Mouse (Mus musculus): ENCODE results near the gene Golga4. TPM values are rescaled to one million over a fixed set of nuclear protein-coding genes. Genes with fewer than 3 reads are reported as not detected.

The Golga4 gene
- total and polyA plus RNA-seq, 2 experiments from 2014 or later = 27.2 to 36.8 TPM

DNA sequence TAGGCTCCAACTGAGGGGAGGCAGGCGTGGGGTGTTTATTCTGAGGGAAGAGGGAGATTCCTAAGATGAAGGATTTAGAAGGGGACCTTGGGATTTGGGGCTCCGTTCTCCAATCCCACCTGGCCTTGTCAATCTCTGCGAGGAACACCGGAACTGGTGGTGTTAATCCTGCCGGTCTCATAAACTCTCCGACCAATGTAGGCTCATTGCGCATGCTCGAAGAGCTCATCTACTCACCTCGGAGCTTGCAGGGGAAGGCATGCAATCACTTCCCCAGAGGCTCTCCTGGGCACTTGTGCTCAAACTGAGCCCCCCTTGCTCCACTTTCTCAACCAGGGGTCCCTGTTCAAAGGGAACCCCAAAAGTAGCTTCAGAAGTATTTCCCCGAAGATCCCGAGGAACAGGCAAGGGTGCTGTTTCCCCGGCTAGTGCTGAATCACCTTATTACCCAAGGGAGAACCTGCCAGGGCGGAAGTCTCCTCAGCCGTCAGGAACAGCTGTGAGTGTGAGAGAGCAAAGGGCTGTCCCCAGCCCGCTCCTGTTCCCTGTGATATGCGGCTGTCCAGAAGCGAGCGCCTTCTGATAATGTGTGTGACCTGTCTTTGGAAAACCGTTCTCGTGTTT, 106.0 kb downstream of the Golga4 start:
- Histone ChIP-seq H3K4me2 (ENCODE audit: low read depth, low read length) (no peak overlapping the region), H3K4me3 (ENCODE audit: low read length) (no peak overlapping the region), H3K9me3 (ENCODE audit: low read length) (no peaks in the 10 kb centered on the region), H3K4me1 (ENCODE audit: insufficient read depth, low read length) (0 out of 2 replicates have a peak, but pooled peaks cover 5% of the 10 kb centered on the region), H3K36me3 (ENCODE audit: insufficient read depth, low read length) (no peaks in the 10 kb centered on the region), H3K27me3 (ENCODE audit: insufficient read depth, low read length) (peaks cover 3% of the 10 kb centered on the region; the same call in 1 of the 2 replicates), H3K9ac (replicated peaks; ENCODE audit: low read length) (no peak overlapping the region), H3K27ac (no peak overlapping the region)
- peak; percentile 36 for DNase-seq (ENCODE audit: low spot score)
- ATAC-seq = no peak
- 64% methylated on average over 20 of the region's 20 CpGs for WGBS
- TF ChIP-seq CTCF (IDR thresholded peaks at IDR 0.05; ENCODE audit: low read depth) = no peak

DNA sequence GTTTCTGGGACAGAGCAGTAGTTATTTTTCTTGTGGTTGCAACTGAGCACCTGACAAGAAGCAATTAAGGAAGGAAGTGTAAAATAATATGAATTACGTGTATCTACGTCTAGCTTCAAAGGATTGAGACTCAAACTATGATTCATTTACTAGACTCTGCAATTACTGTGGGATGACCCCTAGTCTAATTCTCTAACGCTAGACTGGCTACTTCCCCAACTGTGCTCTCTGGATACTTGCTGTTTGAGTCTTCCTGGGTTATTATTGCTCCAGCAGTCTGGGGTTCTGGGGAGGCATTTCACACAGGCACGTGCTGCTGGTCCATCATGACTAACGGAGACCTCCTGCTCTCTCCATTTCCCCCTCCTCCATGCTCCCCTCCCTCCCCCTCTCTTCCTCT, 111.2 kb downstream of the Golga4 start:
- DNase-seq (ENCODE audit: low spot score) (no peak), ATAC-seq (no peak)
- 72% methylated on average over 5 of the region's 5 CpGs for WGBS
- H3K27me3 ChIP-seq (ENCODE audit: insufficient read depth, low read length) = no peaks in the 10 kb centered on the region
- no peaks in the 10 kb centered on the region for H3K9me3 ChIP-seq (ENCODE audit: low read length)
- H3K4me3 ChIP-seq (ENCODE audit: low read length) = no peak overlapping the region
- H3K36me3 ChIP-seq (ENCODE audit: insufficient read depth, low read length) = no peaks in the 10 kb centered on the region
- no peak overlapping the region for H3K9ac ChIP-seq (replicated peaks; ENCODE audit: low read length)
- H3K4me1 ChIP-seq (ENCODE audit: insufficient read depth, low read length) = no peaks in the 10 kb centered on the region
- H3K4me2 ChIP-seq (ENCODE audit: low read depth, low read length) = no peak overlapping the region
- no peak overlapping the region for H3K27ac ChIP-seq
- TF ChIP-seq CTCF (IDR thresholded peaks at IDR 0.05; ENCODE audit: low read depth) = no peak

GRCm38 (mm10) chr9:118618732-118619250, 112.7 kb downstream of the Golga4 start:
- Histone ChIP-seq H3K36me3 (ENCODE audit: insufficient read depth, low read length) (no peaks in the 10 kb centered on the region), H3K4me2 (ENCODE audit: low read depth, low read length) (no peak overlapping the region), H3K9me3 (ENCODE audit: low read length) (no peaks in the 10 kb centered on the region), H3K9ac (replicated peaks; ENCODE audit: low read length) (no peak overlapping the region), H3K4me1 (ENCODE audit: insufficient read depth, low read length) (no peaks in the 10 kb centered on the region), H3K4me3 (ENCODE audit: low read length) (no peak overlapping the region), H3K27me3 (ENCODE audit: insufficient read depth, low read length) (no peaks in the 10 kb centered on the region), H3K27ac (no peak overlapping the region)
- ATAC-seq (no peak), DNase-seq (ENCODE audit: low spot score) (no peak)
- no peak for TF ChIP-seq CTCF (IDR thresholded peaks at IDR 0.05; ENCODE audit: low read depth)
- WGBS = 84% methylated on average over 3 of the region's 3 CpGs

DNA sequence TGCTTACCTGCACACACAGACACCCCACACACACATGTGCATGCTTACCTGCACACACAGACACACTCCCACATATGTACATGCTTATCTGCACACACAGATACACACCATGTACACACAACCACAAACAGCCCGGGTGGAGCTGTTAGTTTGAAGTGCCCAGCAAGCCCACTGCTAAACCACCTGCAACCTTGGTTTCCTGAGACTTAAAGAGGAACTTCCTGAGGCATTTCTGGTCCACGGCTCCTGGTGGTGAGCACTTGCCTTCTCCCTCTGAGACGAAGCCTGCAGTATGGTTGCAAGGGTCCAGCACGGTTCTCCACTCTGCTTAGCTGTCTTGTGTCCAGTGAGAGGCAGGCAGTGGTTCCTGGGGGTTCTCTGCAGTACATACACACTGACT, 114.7 kb downstream of the Golga4 start:
- H3K27ac ChIP-seq = no peak overlapping the region
- no peaks in the 10 kb centered on the region for H3K9me3 ChIP-seq (ENCODE audit: low read length)
- DNase-seq (ENCODE audit: low spot score) (no peak), ATAC-seq (no peak)
- no peak for TF ChIP-seq CTCF (IDR thresholded peaks at IDR 0.05; ENCODE audit: low read depth)
- H3K4me3 ChIP-seq (ENCODE audit: low read length) = no peak overlapping the region
- no peaks in the 10 kb centered on the region for H3K27me3 ChIP-seq (ENCODE audit: insufficient read depth, low read length)
- H3K36me3 ChIP-seq (ENCODE audit: insufficient read depth, low read length) = no peaks in the 10 kb centered on the region
- no peak overlapping the region for H3K4me2 ChIP-seq (ENCODE audit: low read depth, low read length)
- H3K9ac ChIP-seq (replicated peaks; ENCODE audit: low read length) = no peak overlapping the region
- WGBS = 63% methylated on average over 4 of the region's 4 CpGs
- no peaks in the 10 kb centered on the region for H3K4me1 ChIP-seq (ENCODE audit: insufficient read depth, low read length)

GRCm38 (mm10) chr9:118621691-118622090, 115.6 kb downstream of the Golga4 start:
- WGBS = 83% methylated on average over 6 of the region's 6 CpGs
- TF ChIP-seq CTCF (IDR thresholded peaks at IDR 0.05; ENCODE audit: low read depth) = no peak
- Histone ChIP-seq H3K9ac (replicated peaks; ENCODE audit: low read length) (no peak overlapping the region), H3K9me3 (ENCODE audit: low read length) (no peaks in the 10 kb centered on the region), H3K27me3 (ENCODE audit: insufficient read depth, low read length) (no peaks in the 10 kb centered on the region), H3K4me1 (ENCODE audit: insufficient read depth, low read length) (no peaks in the 10 kb centered on the region), H3K4me3 (ENCODE audit: low read length) (no peak overlapping the region), H3K36me3 (ENCODE audit: insufficient read depth, low read length) (no peaks in the 10 kb centered on the region), H3K4me2 (ENCODE audit: low read depth, low read length) (no peak overlapping the region), H3K27ac (no peak overlapping the region)
- ATAC-seq (no peak), DNase-seq (ENCODE audit: low spot score) (no peak)

GRCm38 (mm10) chr9:118622376-118623166, 116.5 kb downstream of the Golga4 start:
- DNase-seq (ENCODE audit: low spot score) = peak; percentile 38
- no peak overlapping the region for H3K4me3 ChIP-seq (ENCODE audit: low read length)
- H3K9ac ChIP-seq (replicated peaks; ENCODE audit: low read length) = no peak overlapping the region
- no peaks in the 10 kb centered on the region for H3K36me3 ChIP-seq (ENCODE audit: insufficient read depth, low read length)
- H3K9me3 ChIP-seq (ENCODE audit: low read length) = no peaks in the 10 kb centered on the region
- WGBS = 63% methylated on average over 18 of the region's 18 CpGs
- H3K4me1 ChIP-seq (ENCODE audit: insufficient read depth, low read length) = no peaks in the 10 kb centered on the region
- H3K4me2 ChIP-seq (ENCODE audit: low read depth, low read length) = no peak overlapping the region
- no peak for ATAC-seq
- H3K27ac ChIP-seq = no peak overlapping the region
- no peaks in the 10 kb centered on the region for H3K27me3 ChIP-seq (ENCODE audit: insufficient read depth, low read length)
- TF ChIP-seq CTCF (IDR thresholded peaks at IDR 0.05; ENCODE audit: low read depth) = no peak

GRCm38 (mm10) chr9:118623483-118623882, 117.4 kb downstream of the Golga4 start:
- no peak for TF ChIP-seq CTCF (IDR thresholded peaks at IDR 0.05; ENCODE audit: low read depth)
- Histone ChIP-seq H3K4me3 (ENCODE audit: low read length) (no peak overlapping the region), H3K36me3 (ENCODE audit: insufficient read depth, low read length) (no peaks in the 10 kb centered on the region), H3K4me1 (ENCODE audit: insufficient read depth, low read length) (no peaks in the 10 kb centered on the region), H3K4me2 (ENCODE audit: low read depth, low read length) (no peak overlapping the region), H3K27me3 (ENCODE audit: insufficient read depth, low read length) (no peaks in the 10 kb centered on the region), H3K9ac (replicated peaks; ENCODE audit: low read length) (no peak overlapping the region), H3K27ac (no peak overlapping the region), H3K9me3 (ENCODE audit: low read length) (no peaks in the 10 kb centered on the region)
- DNase-seq (ENCODE audit: low spot score) = no peak
- WGBS = 78% methylated on average over 9 of the region's 9 CpGs
- ATAC-seq = no peak
